8 mouse cellular contexts compared by ENCODE assay signal in the genomic region with DNA sequence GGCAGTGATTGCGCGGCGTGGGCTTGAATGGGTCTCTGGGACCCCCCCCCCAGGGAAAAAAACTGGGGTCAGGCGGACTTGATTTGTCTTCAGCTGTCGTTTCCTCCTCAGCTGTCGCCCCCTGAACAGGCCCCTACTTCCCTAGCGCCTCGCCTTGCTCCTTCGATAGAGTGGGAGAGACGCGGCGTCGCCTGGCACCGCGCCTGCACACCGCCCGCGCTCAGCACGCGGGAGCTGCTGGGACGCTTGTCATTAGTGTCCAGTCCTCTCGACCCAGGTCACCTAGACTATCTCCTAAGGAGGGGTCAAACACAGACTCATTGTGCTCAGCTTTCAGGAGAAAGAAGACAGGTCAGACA. TPM values are rescaled to one million over a fixed set of nuclear protein-coding genes. Genes with fewer than 3 reads are reported as not detected.
DNase-seq lines count a peak whose midpoint lies in the region; ATAC-seq and TF ChIP-seq lines count a peak whose summit lies in the region.

No protein-coding gene starts in this region.

- H3K4me2 ChIP-seq in liver, embryonic 13.5 days: peak overlapping the region; percentile 94
- H3K4me2 ChIP-seq in neural tube, embryonic 15.5 days: peak overlapping the region; percentile 70

- no peaks in the 10 kb centered on the region for H3K9me3 ChIP-seq in liver, embryonic 13.5 days (replicated peaks)
- no peaks in the 10 kb centered on the region for H3K9me3 ChIP-seq in neural tube, embryonic 15.5 days (replicated peaks)

- H3K27me3 ChIP-seq in liver, embryonic 13.5 days: peaks cover 62% of the 10 kb centered on the region
- H3K27me3 ChIP-seq in neural tube, embryonic 15.5 days (replicated peaks): no peaks in the 10 kb centered on the region

- no peaks in the 10 kb centered on the region for H3K36me3 ChIP-seq in liver, embryonic 13.5 days
- peaks cover 10% of the 10 kb centered on the region for H3K36me3 ChIP-seq in neural tube, embryonic 15.5 days

- 1% methylated on average over 22 of the region's 22 CpGs for WGBS in liver, embryonic 13.5 days (ENCODE audit: insufficient replicate concordance)
- under 1% methylated on average over 22 of the region's 22 CpGs for WGBS in neural tube, embryonic 15.5 days

- peaks cover 40% of the 10 kb centered on the region for H3K4me1 ChIP-seq in liver, embryonic 13.5 days (replicated peaks)
- peaks cover 77% of the 10 kb centered on the region for H3K4me1 ChIP-seq in neural tube, embryonic 15.5 days

- peak overlapping the region; percentile 98 for H3K27ac ChIP-seq in layer of hippocampus, adult 2 months
- no peak overlapping the region for H3K27ac ChIP-seq in liver, embryonic 13.5 days
- H3K27ac ChIP-seq in neural tube, embryonic 15.5 days (replicated peaks): peak overlapping the region; percentile 98

- TF ChIP-seq CTCF in layer of hippocampus, adult 2 months (conservative IDR thresholded peaks at IDR 0.05): no peak

- peak overlapping the region; percentile 98 for H3K4me3 ChIP-seq in layer of hippocampus, adult 2 months
- H3K4me3 ChIP-seq in liver, embryonic 13.5 days (replicated peaks): peak overlapping the region; percentile 67
- H3K4me3 ChIP-seq in neural tube, embryonic 15.5 days (replicated peaks): peak overlapping the region; percentile 63

- peak in 1 of 2 experiments; percentile 60 for DNase-seq in layer of hippocampus, adult 2 months (ENCODE audit: low spot score in 2 of 2)
- DNase-seq in layer of hippocampus, adult 18-20 months (ENCODE audit: low spot score in 2 of 2): no peak
- DNase-seq in cerebellum, adult 9-10 months: peak; percentile 77
- DNase-seq in kidney, adult 18-20 months: peak; percentile 62
- no peak for DNase-seq in liver, embryonic 13.5 days
- DNase-seq in urinary bladder, postnatal 25 days (ENCODE audit: low spot score): peak; percentile 31

- peak overlapping the region; percentile 69 for H3K9ac ChIP-seq in liver, embryonic 13.5 days
- H3K9ac ChIP-seq in neural tube, embryonic 15.5 days (replicated peaks): peak overlapping the region; percentile 76

- ATAC-seq in granulocyte monocyte progenitor cell, adult 5-6 weeks (replicated peaks; ENCODE audit: poor library complexity, severe bottlenecking): peak; percentile 18
- ATAC-seq in liver, embryonic 13.5 days (ENCODE audit: low read depth): no peak
- ATAC-seq in neural tube, embryonic 15.5 days (ENCODE audit: low FRiP score): peak; percentile 59

RNA-seq across cellular contexts. Expression of a gene that starts 0.9 kb away (rescaled TPM):
- total RNA-seq in layer of hippocampus, adult 2 months (2021): 10 to 100 TPM; 14.1 to 14.5 TPM
- 10 to 100 TPM; 12.4 to 16.0 TPM for total RNA-seq in layer of hippocampus, adult 18-20 months (2021)
- 46.4 and 48.0 TPM in 2 replicates for total RNA-seq in granulocyte monocyte progenitor cell, adult 5-6 weeks (2014; fragmentation: Nextera tagmentation)
- 27.4 and 33.4 TPM in 2 replicates for total RNA-seq in granulocyte monocyte progenitor cell, adult 5-6 weeks (2017)
- polyA plus RNA-seq in liver, embryonic 13.5 days (2015; fragmentation: Nextera tagmentation; extraction: Ambion mirVana): 31.6 and 34.1 TPM in 2 replicates
- 26.1 and 39.5 TPM in 2 replicates for polyA plus RNA-seq in neural tube, embryonic 15.5 days (2015; fragmentation: Nextera tagmentation; extraction: Ambion mirVana)

RNA-seq across cellular contexts. Expression of a gene that starts 6.1 kb away (rescaled TPM):
- 100 to 1,000 TPM; 171 TPM for total RNA-seq in layer of hippocampus, adult 2 months (2021)
- 100 to 1,000 TPM; 182 to 191 TPM for total RNA-seq in layer of hippocampus, adult 18-20 months (2021)
- 1.8 and 2.2 TPM in 2 replicates for total RNA-seq in granulocyte monocyte progenitor cell, adult 5-6 weeks (2014; fragmentation: Nextera tagmentation)
- 0.43 and 2.0 TPM in 2 replicates for total RNA-seq in granulocyte monocyte progenitor cell, adult 5-6 weeks (2017)
- 2.5 and 3.0 TPM in 2 replicates for polyA plus RNA-seq in liver, embryonic 13.5 days (2015; fragmentation: Nextera tagmentation; extraction: Ambion mirVana)
- polyA plus RNA-seq in neural tube, embryonic 15.5 days (2015; fragmentation: Nextera tagmentation; extraction: Ambion mirVana): 104 and 107 TPM in 2 replicates

Comparison
In these comparisons a context has a peak if more than half of its experiments do, and no peak if none do; other contexts are left out.
1. DNase-seq: peak in cerebellum, adult 9-10 months (single experiment), kidney, adult 18-20 months (single experiment) and urinary bladder, postnatal 25 days (single experiment); none in layer of hippocampus, adult 18-20 months (0 of 2) and liver, embryonic 13.5 days (single experiment).
2. RNA of a gene that starts 6.1 kb away (total RNA-seq): 182 to 191 TPM in layer of hippocampus, adult 18-20 months and 171 TPM in layer of hippocampus, adult 2 months; 0.43 to 2.2 TPM in granulocyte monocyte progenitor cell, adult 5-6 weeks; every median in the first group is over 10 times any median in the second.
3. Peak in every context shown above with its lines, with median percentiles within 50 percentile points of each other: H3K4me3 ChIP-seq.